9 mouse cellular contexts compared by ENCODE assay signal in the genomic region with DNA sequence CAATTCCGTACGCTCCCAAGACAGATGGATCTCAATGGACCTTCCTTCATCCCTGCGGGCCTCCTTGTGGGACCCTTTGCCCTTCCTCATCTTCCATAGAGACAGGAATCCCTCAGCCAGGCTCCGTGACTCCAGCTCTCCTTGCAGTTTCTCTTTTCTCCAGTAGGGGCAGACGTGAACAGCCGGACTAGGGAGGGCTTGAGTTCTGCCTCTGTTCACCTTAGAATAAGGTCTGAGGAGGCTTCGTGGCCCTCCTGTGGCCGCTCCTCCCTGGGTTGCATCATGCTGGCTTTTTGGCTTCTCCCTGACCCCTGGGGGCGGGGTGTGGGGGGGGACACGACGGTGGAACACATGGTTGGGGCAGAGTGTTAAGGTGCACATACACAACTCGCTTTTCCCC.
DNase-seq lines count a peak whose midpoint lies in the region; ATAC-seq and TF ChIP-seq lines count a peak whose summit lies in the region.
"Had no signal": no experiment of that assay in that cellular context is flagged by ENCODE, and none has a peak within 500 bp of the region (broad histone marks: within the 10 kb centered on the region; RNA-seq: fewer than 3 reads in every experiment).

No protein-coding gene starts in this region.

- peak; percentile 20; the same call in 1 of the 2 replicates for ATAC-seq in heart, embryonic 16.5 days (replicated peaks; ENCODE audit: extremely low read depth, insufficient read depth, low FRiP score)

- H3K27me3 ChIP-seq in heart, embryonic 16.5 days (ENCODE audit: control insufficient read depth, insufficient read depth, low read length) = no peaks in the 10 kb centered on the region
- H3K27me3 ChIP-seq: stomach, embryonic 15.5 days had no signal

- H3K9ac ChIP-seq in heart, embryonic 16.5 days (ENCODE audit: low read length) = no peak overlapping the region
- H3K9ac ChIP-seq: stomach, embryonic 15.5 days had no signal

- H3K36me3 ChIP-seq in heart, embryonic 16.5 days (ENCODE audit: control insufficient read depth, insufficient read depth) = no peaks in the 10 kb centered on the region
- H3K36me3 ChIP-seq: stomach, embryonic 15.5 days had no signal

- TF ChIP-seq POLR2A in cortical plate, adult 2 months (IDR thresholded peaks at IDR 0.05; ENCODE audit: extremely low read depth, insufficient read depth, low read length) = no peak

- H3K4me3 ChIP-seq in cortical plate, adult 2 months (ENCODE audit: insufficient read depth, low read length) = no peak overlapping the region
- no peak overlapping the region for H3K4me3 ChIP-seq in heart, embryonic 16.5 days (ENCODE audit: low read length)
- H3K4me3 ChIP-seq: stomach, embryonic 15.5 days had no signal

- peak; percentile 19 for DNase-seq in CD4-positive helper T cell, adult 2 months (ENCODE audit: low read depth, low spot score)
- peak; percentile 82 for DNase-seq in ZHBTc4 (ENCODE audit: low read depth, low spot score)
- DNase-seq in kidney, postnatal 36 days = peak; percentile 37 to 74
- peak; percentile 52 for DNase-seq in lung, postnatal 25 days (ENCODE audit: low spot score)
- peak; percentile 32 for DNase-seq in retina, adult 2 months (ENCODE audit: low read depth, low spot score)
- peak; percentile 39 for DNase-seq in urinary bladder, postnatal 25 days (ENCODE audit: low spot score)

- H3K27ac ChIP-seq in cortical plate, adult 2 months (ENCODE audit: insufficient read depth, low read length) = no peak overlapping the region
- no peak overlapping the region for H3K27ac ChIP-seq in heart, embryonic 16.5 days (ENCODE audit: low read length)
- H3K27ac ChIP-seq: stomach, embryonic 15.5 days had no signal

- H3K4me2 ChIP-seq in heart, embryonic 16.5 days (ENCODE audit: low read depth, low read length) = no peak overlapping the region
- H3K4me2 ChIP-seq: stomach, embryonic 15.5 days had no signal

- no peaks in the 10 kb centered on the region for H3K9me3 ChIP-seq in heart, embryonic 16.5 days (replicated peaks; ENCODE audit: control insufficient read depth, low read length)
- H3K9me3 ChIP-seq: stomach, embryonic 15.5 days had no signal

- TF ChIP-seq CTCF in cortical plate, adult 2 months (IDR thresholded peaks at IDR 0.05; ENCODE audit: extremely low read depth, insufficient read depth, low read length) = peak; percentile 67

- H3K4me1 ChIP-seq in cortical plate, adult 2 months (ENCODE audit: control insufficient read depth, insufficient read depth, low read length) = no peaks in the 10 kb centered on the region
- H3K4me1 ChIP-seq in heart, embryonic 16.5 days (ENCODE audit: control insufficient read depth, insufficient read depth, low read length) = no peaks in the 10 kb centered on the region
- H3K4me1 ChIP-seq: stomach, embryonic 15.5 days had no signal

- WGBS in heart, embryonic 16.5 days = 26% methylated on average over 12 of the region's 12 CpGs

Comparison
In these comparisons a context has a peak if more than half of its experiments do, and no peak if none do; other contexts are left out.
1. DNase-seq: peak in every context shown above with its lines; median percentile 82 in ZHBTc4; 56 in kidney, postnatal 36 days; 52 in lung, postnatal 25 days; 39 in urinary bladder, postnatal 25 days; 32 in retina, adult 2 months; 19 in CD4-positive helper T cell, adult 2 months.